Mouse (Mus musculus): Measurements from ENCODE around the gene Pgghg.
"Not testable (repeated sequence)": the region's sequence is repeated elsewhere in the genome, so short reads cannot be mapped to it uniquely, and the experiment has no call there.

GRCm38 (mm10) chr7:140976720-140977119, 35.5 kb downstream of the Pgghg start:
- not testable (repeated sequence) for TF ChIP-seq CTCF, POLR2A (IDR thresholded peaks at IDR 0.05; ENCODE audit: extremely low read depth, insufficient read depth, low read length)
